Mouse (Mus musculus): ENCODE measurements around the gene Catip. TPM values are rescaled to one million over a fixed set of nuclear protein-coding genes. Genes with fewer than 3 reads are reported as not detected.
"Not testable (repeated sequence)": the region's sequence is repeated elsewhere in the genome, so short reads cannot be mapped to it uniquely, and the experiment has no call there.

The Catip gene
- total RNA-seq, 2 experiments from 2014 or later: 1.3 TPM

- DNase-seq (ENCODE audit: low spot score in 2 of 2): no peak
- intact Hi-C loops (cut with DNase I): no loop called here
Measured at GRCm38 (mm10) chr1:74394311-74394710, 32.4 kb downstream of the Catip start.

- intact Hi-C loops (cut with DNase I): loop anchor here (5.0 kb wide), 2 partner anchors 42 to 57 kb away; no protein-coding TSS in a partner anchor
- no peak for DNase-seq (ENCODE audit: low spot score in 2 of 2)
Measured at GRCm38 (mm10) chr1:74394858-74395257, 33.0 kb downstream of the Catip start.

GRCm38 (mm10) chr1:74395290-74395689, 33.4 kb downstream of the Catip start:
- DNase-seq (ENCODE audit: low spot score in 2 of 2): no peak
- intact Hi-C loops (cut with DNase I): loop anchor here (5.0 kb wide), 2 partner anchors 42 to 57 kb away; no protein-coding TSS in a partner anchor

- intact Hi-C loops (cut with DNase I): loop anchor here (5.0 kb wide), 2 partner anchors 41 to 56 kb away; no protein-coding TSS in a partner anchor
- not testable (repeated sequence) for DNase-seq (ENCODE audit: low spot score in 2 of 2)
Measured at GRCm38 (mm10) chr1:74396456-74397222, 34.7 kb downstream of the Catip start.

GRCm38 (mm10) chr1:74397268-74397918, 35.5 kb downstream of the Catip start:
- DNase-seq (ENCODE audit: low spot score in 2 of 2): peak; percentile 88 to 89
- intact Hi-C loops (cut with DNase I): loop anchor here (5.0 kb wide), 2 partner anchors 40 to 55 kb away; no protein-coding TSS in a partner anchor

GRCm38 (mm10) chr1:74397919-74398451, 36.1 kb downstream of the Catip start:
- peak; percentile 56 to 62 for DNase-seq (ENCODE audit: low spot score in 2 of 2)
- intact Hi-C loops (cut with DNase I): loop anchor here (5.0 kb wide), 2 partner anchors 39 to 54 kb away; no protein-coding TSS in a partner anchor

- intact Hi-C loops (cut with DNase I): no loop called here
- DNase-seq (ENCODE audit: low spot score in 2 of 2): no peak
Measured at GRCm38 (mm10) chr1:74400531-74400930, 38.6 kb downstream of the Catip start.

- intact Hi-C loops (cut with DNase I): no loop called here
- no peak for DNase-seq (ENCODE audit: low spot score in 2 of 2)
Measured at GRCm38 (mm10) chr1:74401015-74401702, 39.3 kb downstream of the Catip start.

GRCm38 (mm10) chr1:74404206-74404605, 42.3 kb downstream of the Catip start:
- DNase-seq (ENCODE audit: low spot score in 2 of 2): no peak
- intact Hi-C loops (cut with DNase I): no loop called here

GRCm38 (mm10) chr1:74408589-74409504, 46.9 kb downstream of the Catip start, which contains the start of gene Vil1:
TSS of gene Vil1 (plus strand) at chr1:74409376.
- no peak for DNase-seq (ENCODE audit: low spot score in 2 of 2)
- intact Hi-C loops (cut with DNase I): no loop called here

- no peak for DNase-seq (ENCODE audit: low spot score in 2 of 2)
- intact Hi-C loops (cut with DNase I): no loop called here
Measured at GRCm38 (mm10) chr1:74411753-74412325, 49.9 kb downstream of the Catip start.

GRCm38 (mm10) chr1:74412711-74413110, 50.8 kb downstream of the Catip start:
- intact Hi-C loops (cut with DNase I): no loop called here
- DNase-seq (ENCODE audit: low spot score in 2 of 2): no peak

GRCm38 (mm10) chr1:74415143-74415542, 53.2 kb downstream of the Catip start:
- no peak for DNase-seq (ENCODE audit: low spot score in 2 of 2)
- intact Hi-C loops (cut with DNase I): no loop called here

Small RNA genes within 50 kb of the gene (microRNA-seq; reads per million reads assigned to microRNA genes)
- gene Mir26b: 4,689 reads per million, percentile 91 among the genes with 10 or more reads in this experiment

Other genes starting within 250 kb of the Catip start
- gene Tns1, start 237.7 kb upstream of the Catip start, total RNA-seq (2021): 10 to 100 TPM; 36.1 to 50.9 TPM
- not detected for gene Rufy4, start 236.6 kb upstream of the Catip start, total RNA-seq (2021)
- gene Cxcr2, start 208.1 kb upstream of the Catip start, total RNA-seq (2021): under 1 TPM in 1 of 2 experiments, not detected in 1; 0.10 TPM
- gene Cxcr1, start 167.5 kb upstream of the Catip start, total RNA-seq (2021): not detected
- 100 to 1,000 TPM; 259 to 262 TPM for gene Arpc2, start 126.0 kb upstream of the Catip start, total RNA-seq (2021)
- gene Gpbar1, start 83.6 kb upstream of the Catip start, total RNA-seq (2021): not detected
- gene Aamp, start 77.4 kb upstream of the Catip start, total RNA-seq (2021): 100 to 1,000 TPM; 139 to 143 TPM
- gene Pnkd, start 77.2 kb upstream of the Catip start, total RNA-seq (2021): 100 to 1,000 TPM; 151 to 166 TPM
- gene Tmbim1, start 56.5 kb upstream of the Catip start, total RNA-seq (2021): 10 to 100 TPM; 21.5 to 26.4 TPM
- 1 to 10 TPM; 2.6 to 5.1 TPM for gene Slc11a1, start 13.1 kb downstream of the Catip start, total RNA-seq (2021)
- 10 to 100 TPM; 23.0 to 25.2 TPM for gene Ctdsp1, start 29.4 kb downstream of the Catip start, total RNA-seq (2021)
- gene Vil1, start 47.3 kb downstream of the Catip start, total RNA-seq (2021): 1 to 10 TPM in 1 of 2 experiments, under 1 TPM in 1; 0.39 to 1.1 TPM
- 10 to 100 TPM; 24.9 to 28.0 TPM for gene Cnot9, start 143.9 kb downstream of the Catip start, total RNA-seq (2021)
- gene Plcd4, start 180.8 kb downstream of the Catip start, total RNA-seq (2021): 10 to 100 TPM; 12.0 to 17.3 TPM
- gene Usp37, start 182.2 kb downstream of the Catip start, total RNA-seq (2021): 10 to 100 TPM; 21.5 to 24.5 TPM
- 10 to 100 TPM; 25.2 to 35.0 TPM for gene Zfp142, start 226.1 kb downstream of the Catip start, total RNA-seq (2021)
- gene Bcs1l, start 226.2 kb downstream of the Catip start, total RNA-seq (2021): 10 to 100 TPM; 22.5 to 24.7 TPM
- gene Rnf25, start 239.3 kb downstream of the Catip start, total RNA-seq (2021): 10 to 100 TPM; 46.7 to 68.2 TPM
- 1 to 10 TPM; 3.7 to 6.9 TPM for gene Stk36, start 239.3 kb downstream of the Catip start, total RNA-seq (2021)